Mouse (Mus musculus) CH12.LX (cell line): ENCODE measurements around the gene Sfrp4. TPM values are rescaled to one million over a fixed set of nuclear protein-coding genes. Genes with fewer than 3 reads are reported as not detected.

Experiments
- DNase-seq: peaks from one replicate; pipeline ENCODE4 v3.0.0-alpha.2; 2013; ENCODE audit errors: extremely low read depth
- H3K27ac ChIP-seq: 2 replicates; pipeline ENCODE4 v1.5.1; 2012; ENCODE audit warnings: low read depth, mild to moderate bottlenecking, control low read depth, moderate library complexity; ENCODE audit not compliant: insufficient read depth
- H3K27me3 ChIP-seq: replicated peaks from 2 replicates; pipeline ENCODE3; 2012; ENCODE audit warnings: inconsistent platforms
- H3K36me3 ChIP-seq, 2 experiments: replicated peaks in 1 of 2; 2 replicates each; pipeline versions ENCODE3 to v1.6.1; 2012; ENCODE audit warnings: inconsistent platforms in 1 of 2, low read length in 1 of 2, mild to moderate bottlenecking in 1 of 2, mixed read lengths in 1 of 2, moderate library complexity in 1 of 2; ENCODE audit not compliant: control insufficient read depth in 1 of 2, insufficient read depth in 1 of 2
- H3K4me1 ChIP-seq, 2 experiments: 2 replicates each; pipeline ENCODE4 v1.6.1; 2012; ENCODE audit warnings: inconsistent platforms in 1 of 2, moderate library complexity in 1 of 2; ENCODE audit not compliant: insufficient read depth in 2 of 2, control insufficient read depth in 1 of 2
- H3K4me2 ChIP-seq: 2 replicates; pipeline ENCODE4 v1.6.1; 2012; ENCODE audit warnings: low read depth, mild to moderate bottlenecking, control low read depth; ENCODE audit not compliant: poor library complexity, insufficient read depth, severe bottlenecking
- H3K4me3 ChIP-seq, 3 experiments: fragments of 150-350 bp in 1 of 3; sonication (generic) in 1 of 3; replicated peaks in 1 of 3; 2 replicates each; pipeline versions ENCODE3 to v1.5.1; 2011 to 2012; ENCODE audit warnings: low read depth in 2 of 3, low read length in 2 of 3, mild to moderate bottlenecking in 2 of 3, moderate library complexity in 2 of 3, control low read depth in 1 of 3, improper control_type of control experiment in 1 of 3, inconsistent platforms in 1 of 3, mixed read lengths in 1 of 3; ENCODE audit not compliant: poor library complexity in 1 of 3
- H3K79me2 ChIP-seq: replicated peaks from 2 replicates; pipeline ENCODE4 v1.6.1; 2012; ENCODE audit warnings: mild to moderate bottlenecking, moderate library complexity; ENCODE audit not compliant: control insufficient read depth, poor library complexity, insufficient read depth, severe bottlenecking; ENCODE audit errors: extremely low read depth
- H3K9ac ChIP-seq: 2 replicates; pipeline ENCODE4 v1.6.1; 2012; ENCODE audit warnings: low read depth, mild to moderate bottlenecking, control low read depth, moderate library complexity; ENCODE audit not compliant: insufficient read depth
- H3K9me3 ChIP-seq: replicated peaks from 2 replicates; pipeline ENCODE3; 2012; ENCODE audit warnings: low read length, inconsistent platforms, mixed read lengths
- BHLHE40 ChIP-seq: IDR thresholded peaks from 2 replicates; pipeline ENCODE4 v1.6.1; 2011; ENCODE audit warnings: mild to moderate bottlenecking, low read depth, low read length, improper control_type of control experiment
- ELF1 ChIP-seq: IDR thresholded peaks from 2 replicates; pipeline ENCODE4 v1.6.1; 2014; ENCODE audit warnings: low read depth, mild to moderate bottlenecking, inconsistent platforms, low read length, improper control_type of control experiment
- KAT2A ChIP-seq: IDR thresholded peaks from 2 replicates; pipeline ENCODE4 v1.6.1; 2012; ENCODE audit warnings: low read length, improper control_type of control experiment, inconsistent platforms; ENCODE audit not compliant: insufficient replicate concordance
- MEF2A ChIP-seq: IDR thresholded peaks from 2 replicates; pipeline ENCODE4 v1.6.1; 2014; ENCODE audit warnings: low read depth, mild to moderate bottlenecking, inconsistent platforms, low read length, improper control_type of control experiment, borderline replicate concordance
- SIN3A ChIP-seq: IDR thresholded peaks from 2 replicates; pipeline ENCODE4 v1.6.1; 2012; ENCODE audit warnings: low read length, improper control_type of control experiment, inconsistent platforms
- USF2 ChIP-seq: conservative IDR thresholded peaks from 2 replicates; pipeline ENCODE4 v1.6.1; 2011; ENCODE audit warnings: low read depth, low read length, improper control_type of control experiment
- ZC3H11A ChIP-seq: IDR thresholded peaks from 2 replicates; pipeline ENCODE4 v1.6.1; 2012; ENCODE audit warnings: low read depth, mild to moderate bottlenecking, inconsistent platforms, low read length, improper control_type of control experiment
- dilution Hi-C: fragments of 300-500 bp; cut with MboI; formaldehyde crosslinking; loops from 2 replicates; pipeline ENCODE4 v1.14.3; 2020; ENCODE audit warnings: low sequenced_read_pairs; ENCODE audit not compliant: extremely low pct_unique_long_range_greater_than_20kb, extremely low pct_ligation_motif_present
- in situ Hi-C: fragments of 300-500 bp; cut with MboI; formaldehyde crosslinking; loops from 3 replicates; pipeline ENCODE4 v1.14.3; 2019; ENCODE audit warnings: low sequenced_read_pairs, low pct_ligation_motif_present, low pct_unique_long_range_greater_than_20kb, mixed read lengths
- polyA plus RNA-seq: library from polyadenylated mRNA; unstranded; fragments of >175 nt; gene quantifications from 2 replicates; pipeline ENCODE4 v1.2.1, GENCODE M21; 2012; ENCODE audit warnings: low read depth; ENCODE audit not compliant: insufficient read length
- total RNA-seq, 2 experiments: library from RNA; depleted of rRNA; stranded (reverse); fragments of 300-350 nt in 1 of 2; fragments of >200 nt in 1 of 2; gene quantifications; 2 replicates each; pipeline ENCODE4 v1.2.3; 2012 to 2014

The Sfrp4 gene
- total and polyA plus RNA-seq, 3 experiments: not detected

- DNase-seq: no peak
- in situ Hi-C loops: no loop called here
- H3K4me3 ChIP-seq: no peak overlapping the region
- H3K9me3 ChIP-seq: no peaks in the 10 kb centered on the region
- dilution Hi-C loops: no loop called here
- no peak overlapping the region for H3K4me2 ChIP-seq
- H3K27ac ChIP-seq: no peak overlapping the region
- no peaks in the 10 kb centered on the region for H3K79me2 ChIP-seq
- no peaks in the 10 kb centered on the region for H3K4me1 ChIP-seq
- no peaks in the 10 kb centered on the region for H3K36me3 ChIP-seq
- no peak for TF ChIP-seq ZC3H11A
- no peak for TF ChIP-seq ELF1
- TF ChIP-seq SIN3A: no peak
- no peak for TF ChIP-seq USF2
- TF ChIP-seq KAT2A: no peak
- no peak for TF ChIP-seq BHLHE40
- TF ChIP-seq MEF2A: no peak
- no peaks in the 10 kb centered on the region for H3K27me3 ChIP-seq
- H3K9ac ChIP-seq: no peak overlapping the region
Measured at GRCm38 (mm10) chr13:19674601-19675000, 51.7 kb downstream of the Sfrp4 start.

Other genes starting within 250 kb of the Sfrp4 start
- gene Stard3nl, start 227.3 kb upstream of the Sfrp4 start, total RNA-seq (2012; rRNA removed): 22.7 and 25.2 TPM in 2 replicates
- 35.3 and 38.1 TPM in 2 replicates for gene Stard3nl, start 227.3 kb upstream of the Sfrp4 start, total RNA-seq (2014; rRNA removed)
- gene Stard3nl, start 227.3 kb upstream of the Sfrp4 start, polyA plus RNA-seq: 30.5 and 35.3 TPM in 2 replicates
- 0.25 and 0.81 TPM in 2 replicates for gene Epdr1, start 3.2 kb upstream of the Sfrp4 start, total RNA-seq (2012; rRNA removed)
- not detected in 2 replicates for gene Epdr1, start 3.2 kb upstream of the Sfrp4 start, total RNA-seq (2014; rRNA removed)
- gene Epdr1, start 3.2 kb upstream of the Sfrp4 start, polyA plus RNA-seq: not detected in 2 replicates
- not detected in 2 replicates for gene Nme8, start 74.7 kb downstream of the Sfrp4 start, total RNA-seq (2012; rRNA removed)
- gene Nme8, start 74.7 kb downstream of the Sfrp4 start, total RNA-seq (2014; rRNA removed): not detected in 2 replicates
- not detected in 2 replicates for gene Nme8, start 74.7 kb downstream of the Sfrp4 start, polyA plus RNA-seq
- gene Gpr141, start 201.2 kb downstream of the Sfrp4 start, total RNA-seq (2012; rRNA removed): 0.17 TPM in 2 replicates
- gene Gpr141, start 201.2 kb downstream of the Sfrp4 start, total RNA-seq (2014; rRNA removed): 0.88 and 1.6 TPM in 2 replicates
- gene Gpr141, start 201.2 kb downstream of the Sfrp4 start, polyA plus RNA-seq: 0.37 and 0.60 TPM in 2 replicates